Mouse (Mus musculus) gastrocnemius, adult 2 months (tissue): ENCODE measurements around the gene Csrnp3. TPM values are rescaled to one million over a fixed set of nuclear protein-coding genes. Genes with fewer than 3 reads are reported as not detected.

Experiments
- DNase-seq: peaks from one replicate; pipeline ENCODE4 v3.0.0; 2022
- H3K27ac ChIP-seq: fragments of 200-600 bp; 2 replicates; pipeline ENCODE4 v1.8.1; 2022; ENCODE audit warnings: mild to moderate bottlenecking
- H3K4me3 ChIP-seq: fragments of 200-600 bp; 2 replicates; pipeline ENCODE4 v1.8.1; 2022; ENCODE audit warnings: mild to moderate bottlenecking, moderate library complexity
- CTCF ChIP-seq: fragments of 200-600 bp; IDR thresholded peaks from 2 replicates; pipeline ENCODE4 v1.8.1; 2022; ENCODE audit warnings: antibody characterized with exemption, mild to moderate bottlenecking, moderate library complexity
- intact Hi-C: fragments of 180-260 bp; cut with DNase I; formaldehyde crosslinking; loops from one replicate; pipeline ENCODE4 v1.15.1; 2025
- total RNA-seq, 2 experiments: library from RNA; stranded (reverse); gene quantifications; 2 replicates each; pipeline ENCODE4 v1.2.3; 2021

Gene Csrnp3
- total RNA-seq, 2 experiments from 2014 or later, result not detected

DNA sequence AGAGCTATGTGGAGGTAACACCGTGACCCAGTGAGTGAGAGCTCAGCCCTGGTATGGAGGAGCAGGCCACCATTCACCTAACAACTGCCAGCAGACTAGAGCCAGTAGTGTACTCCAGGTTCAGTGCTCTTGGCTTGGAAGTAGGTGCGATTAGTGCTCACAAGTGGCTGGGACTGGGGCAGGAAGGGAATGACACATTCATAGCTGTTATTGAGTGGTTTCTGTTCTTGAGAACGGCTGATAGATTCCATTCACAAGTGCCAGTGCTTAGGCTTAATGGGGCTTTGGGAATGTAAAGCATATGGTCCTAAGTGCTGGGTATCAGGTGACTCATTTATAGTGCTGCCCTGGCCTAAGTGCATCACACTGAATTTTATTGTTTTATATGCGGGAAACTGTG lies 136.4 kb downstream of the Csrnp3 start:
- Histone ChIP-seq H3K27ac (no peak overlapping the region), H3K4me3 (no peak overlapping the region)
- DNase-seq, result no peak
- TF ChIP-seq CTCF, result no peak
- intact Hi-C loops, result no loop called here

DNA sequence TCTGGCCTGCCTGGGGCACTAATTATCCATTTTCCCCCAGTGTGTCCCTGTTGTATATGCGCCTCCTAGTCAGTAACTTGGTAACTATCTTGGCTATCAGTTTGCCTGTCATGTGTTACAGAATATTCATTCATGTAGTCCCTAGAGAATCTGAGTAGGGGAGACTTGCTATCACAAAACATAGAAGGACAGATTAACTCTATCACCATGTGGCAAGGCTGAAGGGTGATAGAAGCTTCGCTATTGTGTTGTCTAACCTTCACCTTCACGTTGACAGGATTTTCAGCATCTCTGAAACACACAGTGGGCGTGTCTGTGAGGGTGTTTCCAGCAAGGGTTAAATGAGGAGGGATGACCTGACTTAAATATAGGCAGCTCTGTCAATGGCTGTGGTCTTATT lies 140.1 kb downstream of the Csrnp3 start:
- Histone ChIP-seq H3K27ac (no peak overlapping the region), H3K4me3 (no peak overlapping the region)
- intact Hi-C loops, result no loop called here
- no peak for TF ChIP-seq CTCF
- DNase-seq, result no peak

DNA sequence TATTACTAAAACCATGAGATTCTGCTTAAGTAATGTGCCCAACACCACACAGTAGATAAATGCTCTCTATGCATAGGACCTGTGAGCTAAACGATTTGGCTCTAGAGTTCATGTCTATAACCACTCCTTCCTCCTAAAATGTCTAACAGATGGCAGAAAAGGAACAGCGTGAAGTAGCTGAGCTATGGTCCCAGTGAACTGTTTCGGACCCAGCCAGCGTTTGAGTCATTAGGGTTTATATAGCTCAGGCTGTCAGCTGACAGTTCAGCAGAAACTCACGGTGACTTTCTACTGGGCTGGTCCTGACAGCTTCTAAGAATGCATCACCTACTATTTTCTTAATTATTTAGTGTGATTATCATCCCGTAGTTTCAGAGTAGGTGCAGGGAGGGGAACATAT lies 141.5 kb downstream of the Csrnp3 start:
- intact Hi-C loops, result no loop called here
- TF ChIP-seq CTCF, result no peak
- H3K27ac ChIP-seq, result no peak overlapping the region
- DNase-seq, result no peak
- no peak overlapping the region for H3K4me3 ChIP-seq

DNA sequence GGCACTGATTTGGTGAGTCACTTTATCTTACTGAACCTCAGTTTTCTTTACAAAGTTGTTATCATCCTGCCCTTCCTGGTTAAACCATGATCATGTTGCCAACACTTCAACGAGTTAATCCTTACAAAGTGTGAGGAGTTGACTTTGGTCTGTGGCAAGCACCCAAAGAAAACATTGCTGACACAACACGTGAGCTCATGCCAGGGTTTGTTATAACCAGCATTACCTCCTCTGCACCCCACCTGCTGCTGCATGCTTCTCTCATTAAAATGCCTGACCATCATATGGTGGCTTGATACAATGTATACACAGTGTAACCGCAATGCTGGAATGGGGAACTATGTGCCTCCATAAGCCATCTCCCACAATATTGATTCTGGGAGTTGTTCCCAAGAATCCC lies 142.0 kb downstream of the Csrnp3 start:
- Histone ChIP-seq H3K27ac (no peak overlapping the region), H3K4me3 (no peak overlapping the region)
- intact Hi-C loops, result no loop called here
- no peak for TF ChIP-seq CTCF
- no peak for DNase-seq

DNA sequence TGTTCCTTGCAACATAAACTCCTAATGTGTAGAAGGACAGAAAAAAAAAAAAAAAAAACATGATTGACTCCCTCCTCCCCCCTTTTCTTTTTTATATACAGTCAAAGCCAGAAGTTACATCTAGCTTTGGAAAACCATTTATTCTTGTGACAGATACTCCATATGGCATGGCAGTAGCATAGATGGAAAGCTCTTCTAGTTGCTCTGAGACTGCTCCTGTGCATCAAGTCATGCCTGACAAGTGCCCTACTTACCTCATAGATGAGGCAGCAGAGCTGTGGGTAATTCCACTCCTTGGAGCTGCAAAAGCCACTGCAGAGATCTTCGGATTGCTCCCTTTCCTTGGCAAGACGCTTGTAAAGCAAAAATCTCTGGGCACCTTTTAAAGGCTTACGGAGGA lies 143.2 kb downstream of the Csrnp3 start:
- TF ChIP-seq CTCF, result no peak
- Histone ChIP-seq H3K27ac (no peak overlapping the region), H3K4me3 (no peak overlapping the region)
- intact Hi-C loops, result no loop called here
- DNase-seq, result no peak

DNA sequence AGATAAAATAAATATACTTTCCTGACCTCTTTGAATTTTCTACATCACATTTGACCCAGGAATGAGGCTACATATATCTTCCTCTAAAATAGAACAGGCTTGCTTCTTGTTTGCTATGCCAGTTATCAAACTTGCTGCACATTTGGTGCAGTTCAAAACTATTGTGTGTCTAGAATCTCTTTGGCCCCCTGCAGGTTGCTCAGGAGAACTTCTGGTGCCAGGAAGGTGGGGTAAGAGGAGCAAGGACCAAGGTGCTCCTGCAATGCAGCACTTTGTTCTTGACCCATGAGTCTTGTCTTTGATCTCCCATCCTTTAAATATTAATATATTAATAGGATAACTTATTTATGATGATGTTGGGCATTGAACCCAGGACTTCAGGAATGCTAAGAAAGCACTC lies 144.5 kb downstream of the Csrnp3 start:
- Histone ChIP-seq H3K27ac (no peak overlapping the region), H3K4me3 (no peak overlapping the region)
- peak; percentile 5; the same call in 1 of the 2 replicates for TF ChIP-seq CTCF
- no peak for DNase-seq
- intact Hi-C loops, result no loop called here

DNA sequence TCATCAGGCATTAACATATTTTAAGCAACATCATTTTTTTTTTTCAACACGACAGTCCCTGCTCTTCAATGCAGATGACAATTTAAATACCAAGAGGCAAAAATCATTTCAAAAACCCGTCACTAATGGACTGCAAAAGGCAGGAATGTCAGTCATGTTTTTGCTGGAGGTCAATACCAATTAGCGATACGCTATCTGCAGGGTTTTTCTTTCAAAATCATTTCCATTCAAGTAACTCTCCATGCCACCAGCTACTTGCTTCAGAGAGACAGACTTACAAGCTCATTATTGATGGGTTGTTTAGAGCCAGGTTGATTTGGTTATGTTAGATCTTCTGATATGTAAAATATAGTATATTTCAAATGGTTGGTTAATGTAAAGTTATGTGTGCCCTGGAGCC lies 145.2 kb downstream of the Csrnp3 start:
- no peak overlapping the region for H3K27ac ChIP-seq
- TF ChIP-seq CTCF, result no peak
- intact Hi-C loops, result no loop called here
- no peak overlapping the region for H3K4me3 ChIP-seq
- DNase-seq, result no peak

DNA sequence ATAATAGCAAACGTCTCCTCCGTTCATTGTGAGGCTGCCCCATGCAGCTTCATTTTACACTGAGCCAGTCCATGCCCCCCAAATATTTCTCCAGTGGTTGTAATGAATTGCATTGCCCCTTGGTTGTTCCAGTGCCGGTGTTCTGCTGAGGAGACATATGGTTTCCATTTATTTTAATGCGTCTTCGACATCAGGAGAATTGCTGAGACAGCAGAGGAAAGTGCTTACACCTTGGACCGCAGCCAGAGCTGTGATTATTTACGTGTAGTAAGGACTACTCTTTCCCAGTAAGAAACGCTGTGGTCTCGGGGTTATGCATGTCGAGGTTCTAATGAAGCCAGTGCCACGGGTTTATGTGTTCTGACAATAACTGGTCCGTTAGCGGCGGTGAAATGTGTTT lies 147.8 kb downstream of the Csrnp3 start:
- intact Hi-C loops, result no loop called here
- no peak for DNase-seq
- TF ChIP-seq CTCF, result no peak
- no peak overlapping the region for H3K27ac ChIP-seq
- no peak overlapping the region for H3K4me3 ChIP-seq

DNA sequence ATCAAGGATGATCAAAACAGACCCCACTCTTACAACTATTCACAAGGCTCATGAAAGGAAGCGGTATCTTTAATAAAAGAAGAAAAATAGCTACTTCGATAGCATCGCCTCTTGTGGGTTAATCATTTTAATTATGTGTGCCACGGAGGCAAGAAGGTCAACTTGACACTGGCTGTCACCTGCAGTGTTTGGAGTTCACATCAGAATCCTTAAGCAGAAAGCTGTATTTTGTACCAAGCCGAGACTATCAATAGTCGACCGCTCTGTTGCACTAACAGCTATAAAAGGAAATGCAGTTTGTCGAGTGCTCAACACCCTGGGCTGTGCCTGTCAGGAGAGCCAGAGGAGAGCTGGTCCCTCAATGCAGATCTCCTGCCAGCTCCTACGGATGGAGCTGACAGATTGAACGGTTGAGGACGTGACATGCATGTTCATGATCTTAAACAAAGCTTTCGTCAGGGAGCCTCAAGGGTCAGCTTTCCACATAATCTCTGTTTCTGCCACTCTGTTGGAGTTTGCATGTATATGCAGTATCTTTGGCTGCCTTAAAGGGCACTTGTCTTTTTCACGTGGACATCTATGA lies 149.4 kb downstream of the Csrnp3 start:
- no peak overlapping the region for H3K27ac ChIP-seq
- intact Hi-C loops, result no loop called here

DNA sequence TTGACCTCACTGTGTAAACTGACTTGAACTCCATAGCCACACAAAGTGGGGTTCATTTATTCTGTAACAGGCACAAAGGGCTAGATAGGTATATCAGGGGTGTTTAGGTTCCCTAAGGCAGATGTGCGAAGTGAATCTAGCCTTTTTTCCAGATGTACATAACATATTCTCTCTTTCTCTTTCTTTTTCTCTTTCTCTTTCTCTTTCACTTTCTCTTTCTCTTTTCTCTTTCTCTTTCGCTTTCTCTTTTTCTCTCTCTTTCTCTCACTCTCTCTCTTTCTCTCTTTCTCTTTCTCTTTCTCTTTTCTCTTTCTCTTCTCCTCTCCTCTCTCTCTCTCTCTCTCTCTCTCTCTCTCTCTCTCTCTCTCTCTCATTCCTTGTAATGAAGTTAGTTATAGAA lies 153.2 kb downstream of the Csrnp3 start:
- intact Hi-C loops, result no loop called here
- Histone ChIP-seq H3K4me3 (no peak overlapping the region), H3K27ac (no peak overlapping the region)
- TF ChIP-seq CTCF, result no peak
- no peak for DNase-seq

More for the DNA sequence above, 149.4 kb downstream of the Csrnp3 start:
- no peak for DNase-seq
- H3K4me3 ChIP-seq, result no peak overlapping the region
- TF ChIP-seq CTCF, result no peak

DNA sequence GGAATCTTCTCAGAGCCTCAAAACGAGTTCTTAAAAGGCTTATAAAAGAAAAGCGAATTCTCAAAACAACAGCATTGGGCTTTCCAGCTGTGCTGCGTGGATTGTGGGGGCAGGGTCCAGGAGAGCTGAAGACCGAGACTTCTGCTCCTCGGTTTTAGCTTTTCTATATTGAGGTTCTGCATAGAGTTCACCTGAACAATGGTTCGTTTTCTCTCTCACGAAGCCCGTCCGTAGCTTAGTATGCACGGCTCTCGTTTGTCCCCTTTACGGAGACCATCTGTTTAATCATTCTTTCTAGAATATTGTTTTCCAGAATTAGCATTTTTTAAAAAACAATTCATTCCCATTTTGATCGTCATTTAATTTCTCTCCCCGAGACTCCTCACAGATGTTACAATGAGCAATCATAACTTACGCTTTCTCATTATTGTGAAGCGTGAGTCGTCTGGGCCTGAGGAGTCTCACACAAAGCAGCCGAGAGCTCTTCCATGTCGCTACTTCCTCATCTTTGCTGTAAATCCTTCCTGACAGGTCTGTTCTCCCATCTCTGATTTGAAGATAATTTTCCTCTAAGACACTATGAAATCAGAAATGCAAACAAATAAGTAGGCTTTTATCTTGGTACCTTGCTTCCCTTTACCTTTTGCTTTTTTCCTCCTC lies 163.6 kb downstream of the Csrnp3 start:
- no peak for TF ChIP-seq CTCF
- intact Hi-C loops, result no loop called here
- H3K27ac ChIP-seq, result no peak overlapping the region
- H3K4me3 ChIP-seq, result no peak overlapping the region
- no peak for DNase-seq

DNA sequence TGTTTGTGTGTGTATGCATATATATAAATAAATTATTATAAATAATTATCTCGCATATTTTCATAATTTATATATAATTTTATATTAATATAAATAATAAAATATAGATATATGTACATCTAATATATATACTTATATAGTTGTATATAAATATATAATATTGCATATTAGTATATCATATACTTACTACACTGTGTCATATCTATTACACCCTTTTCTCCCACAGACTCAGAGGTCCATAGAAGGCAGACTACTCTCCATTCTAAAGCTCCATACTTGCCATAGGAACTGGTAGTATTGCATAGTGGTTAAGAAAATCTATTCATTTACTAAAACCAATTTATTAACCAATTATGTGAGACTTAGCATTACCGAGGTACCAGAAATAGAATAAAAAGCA lies 164.1 kb downstream of the Csrnp3 start:
- no peak for DNase-seq
- no peak for TF ChIP-seq CTCF
- intact Hi-C loops, result no loop called here

DNA sequence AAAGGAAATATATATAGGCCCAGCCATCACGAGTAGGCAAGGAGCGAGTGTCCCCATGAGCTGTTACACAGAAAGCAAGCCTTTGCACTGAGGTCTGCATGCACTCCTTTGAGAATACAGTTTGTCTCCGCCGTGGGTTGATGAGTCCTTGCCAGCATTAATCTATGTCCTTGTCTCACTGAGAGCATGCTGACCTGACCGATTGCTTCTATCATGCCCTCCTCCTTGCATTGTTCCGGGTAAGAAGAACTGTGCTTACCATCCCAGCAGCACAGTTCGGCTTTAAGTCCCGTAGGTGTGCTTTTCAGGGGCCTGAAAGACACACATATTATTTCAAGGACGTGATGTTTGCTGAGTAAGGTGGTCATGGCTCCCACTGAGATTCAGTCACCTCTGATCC lies 173.1 kb downstream of the Csrnp3 start:
- H3K27ac ChIP-seq, result no peak overlapping the region
- intact Hi-C loops, result no loop called here
- no peak for TF ChIP-seq CTCF

More for the DNA sequence above, 164.1 kb downstream of the Csrnp3 start:
- Histone ChIP-seq H3K4me3 (no peak overlapping the region), H3K27ac (no peak overlapping the region)

DNA sequence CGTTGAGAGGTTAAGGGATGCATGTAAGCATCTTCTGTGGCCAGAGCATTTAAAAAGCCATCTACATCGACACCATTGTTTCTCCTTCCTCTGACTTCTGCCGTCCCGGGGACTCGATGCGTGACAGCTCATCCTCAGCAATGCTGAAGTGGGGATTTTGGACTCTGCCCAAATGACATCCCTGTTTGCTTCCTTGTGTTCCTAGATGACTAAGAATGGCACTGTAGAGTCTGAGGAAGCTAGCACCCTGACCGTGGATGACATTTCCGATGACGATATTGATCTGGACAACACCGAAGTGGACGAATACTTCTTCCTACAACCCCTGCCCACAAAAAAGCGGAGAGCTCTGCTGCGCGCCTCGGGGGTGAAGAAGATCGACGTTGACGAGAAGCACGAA lies 173.7 kb downstream of the Csrnp3 start:
- intact Hi-C loops, result no loop called here
- H3K27ac ChIP-seq, result no peak overlapping the region
- H3K4me3 ChIP-seq, result no peak overlapping the region
- no peak for DNase-seq
- no peak for TF ChIP-seq CTCF

More for the DNA sequence above, 173.1 kb downstream of the Csrnp3 start:
- H3K4me3 ChIP-seq, result no peak overlapping the region
- DNase-seq, result no peak
